Mouse (Mus musculus) CH12.LX (cell line): Measurements from ENCODE around the gene Gbp6. TPM values are rescaled to one million over a fixed set of nuclear protein-coding genes. Genes with fewer than 3 reads are reported as not detected.

Experiments
- polyA plus RNA-seq: library from polyadenylated mRNA; unstranded; fragments of >175 nt; gene quantifications from 2 replicates; pipeline ENCODE4 v1.2.1, GENCODE M21; 2012; ENCODE audit warnings: low read depth; ENCODE audit not compliant: insufficient read length
- total RNA-seq, 2 experiments: library from RNA; depleted of rRNA; stranded (reverse); fragments of 300-350 nt in 1 of 2; fragments of >200 nt in 1 of 2; gene quantifications; 2 replicates each; pipeline ENCODE4 v1.2.3; 2012 to 2014

Gbp6 gene
- total and polyA plus RNA-seq, 3 experiments, result 0.84 to 2.0 (median 1.5) TPM

Other genes with a start within 250 kb of the Gbp6 start
- 2.9 and 3.4 TPM in 2 replicates for gene Gbp9, start 154.2 kb downstream of the Gbp6 start, total RNA-seq (2012; rRNA removed)
- 4.8 and 6.2 TPM in 2 replicates for gene Gbp9, start 154.2 kb downstream of the Gbp6 start, total RNA-seq (2014; rRNA removed)
- gene Gbp9, start 154.2 kb downstream of the Gbp6 start, polyA plus RNA-seq, result 10.1 and 15.0 TPM in 2 replicates
- gene Gbp8, start 154.2 kb downstream of the Gbp6 start, total RNA-seq (2012; rRNA removed), result 2.9 and 5.2 TPM in 2 replicates
- gene Gbp8, start 154.2 kb downstream of the Gbp6 start, total RNA-seq (2014; rRNA removed), result 5.1 and 6.1 TPM in 2 replicates
- 7.4 and 7.5 TPM in 2 replicates for gene Gbp8, start 154.2 kb downstream of the Gbp6 start, polyA plus RNA-seq
- 14.8 and 17.2 TPM in 2 replicates for gene Gbp4, start 154.1 kb downstream of the Gbp6 start, total RNA-seq (2012; rRNA removed)
- gene Gbp4, start 154.1 kb downstream of the Gbp6 start, total RNA-seq (2014; rRNA removed), result 19.3 and 21.1 TPM in 2 replicates
- gene Gbp4, start 154.1 kb downstream of the Gbp6 start, polyA plus RNA-seq, result 16.1 and 18.3 TPM in 2 replicates
- 0.13 and 0.38 TPM in 2 replicates for gene Gbp10, start 54.2 kb downstream of the Gbp6 start, total RNA-seq (2012; rRNA removed)
- gene Gbp10, start 54.2 kb downstream of the Gbp6 start, total RNA-seq (2014; rRNA removed), result 0.47 and 0.70 TPM in 2 replicates
- gene Gbp10, start 54.2 kb downstream of the Gbp6 start, polyA plus RNA-seq, result 0.38 TPM in 1 of 2 replicates, not detected in the other
- 0.08 and 0.21 TPM in 2 replicates for gene Gm43302, start within 50 bp of the Gbp6 start, total RNA-seq (2012; rRNA removed)
- 0.14 and 0.44 TPM in 2 replicates for gene Gm43302, start within 50 bp of the Gbp6 start, total RNA-seq (2014; rRNA removed)
- gene Gm43302, start within 50 bp of the Gbp6 start, polyA plus RNA-seq, result 0.93 TPM in 1 of 2 replicates, not detected in the other
- gene Lrrc8b, start 122.1 kb upstream of the Gbp6 start, total RNA-seq (2012; rRNA removed), result 0.13 and 0.21 TPM in 2 replicates
- 0.38 and 0.40 TPM in 2 replicates for gene Lrrc8b, start 122.1 kb upstream of the Gbp6 start, total RNA-seq (2014; rRNA removed)
- gene Lrrc8b, start 122.1 kb upstream of the Gbp6 start, polyA plus RNA-seq, result 0.37 and 0.40 TPM in 2 replicates
- gene Lrrc8c, start 225.7 kb upstream of the Gbp6 start, total RNA-seq (2012; rRNA removed), result 2.4 and 5.9 TPM in 2 replicates
- gene Lrrc8c, start 225.7 kb upstream of the Gbp6 start, total RNA-seq (2014; rRNA removed), result 2.4 and 3.3 TPM in 2 replicates
- gene Lrrc8c, start 225.7 kb upstream of the Gbp6 start, polyA plus RNA-seq, result 7.3 and 10.3 TPM in 2 replicates